Mouse (Mus musculus): Measurements from ENCODE around the gene Lyrm4.

Lyrm4 gene

DNA sequence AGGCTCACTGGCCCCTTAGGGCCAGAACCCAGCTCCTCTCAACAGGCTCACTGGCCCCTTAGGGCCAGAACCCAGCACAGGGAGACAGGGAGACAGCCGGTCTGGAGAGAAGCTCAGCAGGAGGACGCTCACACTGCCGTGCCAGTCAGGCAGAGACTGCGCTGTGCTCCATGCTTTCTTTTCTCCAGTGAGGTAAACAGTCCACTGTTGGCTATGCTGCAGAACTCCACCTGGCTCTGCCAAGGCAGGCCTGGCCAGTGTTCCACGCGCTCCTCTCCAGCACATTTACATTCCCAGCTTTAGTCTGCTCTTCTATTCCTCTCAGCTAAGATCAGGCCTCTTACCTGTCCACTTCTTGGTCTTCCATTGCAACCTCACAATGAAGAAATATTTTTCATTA lies 11.7 kb downstream of the Lyrm4 start:
- no peak for DNase-seq (ENCODE audit: low read depth, low spot score)

DNA sequence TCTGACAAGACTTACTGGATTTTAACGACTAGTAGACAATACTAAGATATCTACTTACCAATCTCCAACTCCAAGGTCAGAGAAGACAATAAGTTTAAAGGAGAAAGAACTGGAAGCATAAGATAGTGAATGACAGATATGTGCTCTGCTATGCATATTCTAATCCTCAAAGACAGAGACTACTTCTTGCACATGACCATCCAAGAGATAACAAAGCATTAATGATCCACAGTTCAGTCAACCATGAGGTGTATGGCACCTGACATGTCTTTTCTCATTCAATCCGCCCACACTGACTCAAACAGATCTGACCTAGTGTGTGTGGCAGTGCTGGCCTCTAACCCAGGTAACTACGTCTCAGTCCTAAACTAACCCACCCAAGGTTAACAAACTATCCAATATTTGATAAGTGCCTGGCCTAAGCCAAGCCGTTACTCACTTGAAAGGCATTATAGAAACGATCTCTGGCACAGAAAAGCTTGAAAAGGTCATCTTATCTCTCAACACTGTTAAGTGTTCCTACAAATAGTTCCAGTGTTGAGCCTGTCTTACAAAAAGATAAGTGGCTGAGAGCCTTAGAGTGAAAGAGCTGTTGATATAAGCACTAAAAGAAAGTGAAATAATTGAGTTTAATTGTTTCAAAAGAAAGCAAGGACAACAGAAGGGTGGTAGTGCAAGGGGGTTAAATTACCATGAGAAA lies 20.5 kb downstream of the Lyrm4 start:
- DNase-seq (ENCODE audit: low read depth, low spot score), result no peak

DNA sequence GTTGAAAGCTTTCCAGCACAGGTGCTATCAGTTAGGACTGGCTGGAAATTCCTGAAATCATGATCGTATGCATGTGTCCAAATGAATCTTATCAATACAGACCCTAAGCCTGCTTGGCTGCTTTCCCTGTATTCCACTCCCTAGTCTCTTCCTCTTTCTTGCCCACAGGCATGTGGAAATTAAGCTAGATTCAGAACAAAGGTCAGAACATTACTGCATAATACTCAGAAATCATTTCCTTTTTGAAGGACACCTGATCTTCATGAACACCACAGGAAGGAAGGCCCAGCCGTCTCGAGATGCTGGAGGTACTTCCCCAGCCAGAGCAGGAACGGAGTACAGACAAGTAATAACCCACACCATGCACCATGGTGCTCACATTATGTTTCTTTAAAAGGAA lies 29.2 kb downstream of the Lyrm4 start:
- no peak for DNase-seq (ENCODE audit: low read depth, low spot score)

GRCm38 (mm10) chr13:36087427-36087826 lies 29.9 kb downstream of the Lyrm4 start:
- DNase-seq (ENCODE audit: low read depth, low spot score), result no peak

- DNase-seq (ENCODE audit: low read depth, low spot score), result no peak
Measured at GRCm38 (mm10) chr13:36086608-36087391, 30.5 kb downstream of the Lyrm4 start.

GRCm38 (mm10) chr13:36085971-36086370 lies 31.4 kb downstream of the Lyrm4 start:
- DNase-seq (ENCODE audit: low read depth, low spot score), result no peak

DNA sequence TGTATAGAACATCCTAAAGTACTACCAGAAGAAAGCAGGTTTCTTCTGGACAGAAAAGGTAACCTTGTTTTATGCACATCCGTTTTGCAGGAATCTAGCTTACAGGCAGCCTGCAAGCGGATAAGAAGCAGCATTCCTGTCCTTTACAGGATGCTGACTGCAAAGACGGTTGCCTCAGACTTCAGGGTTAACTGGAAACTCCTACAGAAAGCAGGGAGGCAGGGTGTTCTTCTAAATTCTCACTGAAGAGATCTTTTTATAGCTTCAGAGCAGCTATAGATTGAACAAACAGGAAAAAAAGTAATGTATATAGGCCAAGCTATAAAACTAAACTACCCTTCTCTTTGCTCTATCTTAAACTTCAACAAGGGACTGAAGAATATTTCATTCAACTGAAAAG lies 32.6 kb downstream of the Lyrm4 start:
- no peak for DNase-seq (ENCODE audit: low read depth, low spot score)

DNA sequence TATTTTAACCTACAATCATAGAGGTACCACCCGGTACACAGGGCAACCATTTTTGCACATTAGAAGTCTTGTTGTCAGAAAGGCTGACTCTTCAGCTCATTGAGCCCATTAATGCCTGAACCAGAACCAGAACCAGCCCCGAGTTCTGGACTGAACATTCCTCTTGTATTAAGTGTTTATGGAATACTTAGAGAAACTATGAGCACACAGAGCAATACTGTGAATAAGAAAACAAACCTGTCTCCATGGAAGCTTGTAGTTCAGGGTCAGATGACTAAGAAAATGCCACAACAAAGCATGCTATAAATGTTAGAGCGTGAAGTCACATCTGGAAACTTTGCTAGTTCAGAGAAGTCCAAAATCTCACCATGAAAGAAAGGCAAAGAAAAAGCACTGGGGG lies 35.7 kb downstream of the Lyrm4 start:
- no peak for DNase-seq (ENCODE audit: low read depth, low spot score)

DNA sequence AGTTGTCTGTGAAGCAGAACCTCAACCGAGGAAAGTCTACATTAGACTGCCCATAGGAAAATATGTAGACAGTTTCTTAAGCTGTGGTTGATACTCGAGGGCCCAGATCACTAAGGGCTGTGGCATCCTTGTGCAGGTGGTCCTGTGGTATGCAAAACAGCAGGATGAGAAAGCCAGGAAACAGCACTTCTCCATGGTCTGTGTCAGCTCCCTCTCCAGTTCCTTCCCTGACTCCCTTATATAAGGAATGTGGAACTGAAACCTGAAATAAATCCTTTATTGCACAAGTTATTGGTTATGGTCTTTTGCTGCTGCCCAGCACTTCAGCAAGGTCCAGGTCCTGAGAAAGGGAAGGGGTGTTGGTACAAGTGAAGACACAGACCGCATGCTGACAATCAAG lies 42.8 kb downstream of the Lyrm4 start:
- no peak for DNase-seq (ENCODE audit: low read depth, low spot score)

DNA sequence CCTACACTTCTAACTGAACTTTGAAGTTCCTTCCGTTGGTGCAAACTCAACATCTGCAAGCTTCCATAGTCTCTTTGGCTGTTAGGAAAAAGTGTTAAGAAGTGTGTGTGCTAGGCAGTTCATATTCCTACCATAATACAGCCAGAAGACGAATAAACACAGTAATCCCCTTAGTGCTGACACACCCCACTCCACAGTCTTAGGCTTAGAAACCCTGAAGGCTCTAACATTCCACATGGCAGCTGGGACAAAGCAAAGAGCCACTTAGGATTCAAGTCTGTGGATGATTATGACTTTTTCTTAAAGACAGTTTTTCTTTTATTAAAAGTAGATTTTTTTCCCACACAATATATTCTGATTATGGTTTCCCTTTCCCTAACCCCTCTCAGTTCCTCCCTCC lies 50.6 kb downstream of the Lyrm4 start:
- DNase-seq (ENCODE audit: low read depth, low spot score), result no peak

GRCm38 (mm10) chr13:36057489-36057888 lies 59.8 kb downstream of the Lyrm4 start:
- DNase-seq (ENCODE audit: low read depth, low spot score), result no peak

DNA sequence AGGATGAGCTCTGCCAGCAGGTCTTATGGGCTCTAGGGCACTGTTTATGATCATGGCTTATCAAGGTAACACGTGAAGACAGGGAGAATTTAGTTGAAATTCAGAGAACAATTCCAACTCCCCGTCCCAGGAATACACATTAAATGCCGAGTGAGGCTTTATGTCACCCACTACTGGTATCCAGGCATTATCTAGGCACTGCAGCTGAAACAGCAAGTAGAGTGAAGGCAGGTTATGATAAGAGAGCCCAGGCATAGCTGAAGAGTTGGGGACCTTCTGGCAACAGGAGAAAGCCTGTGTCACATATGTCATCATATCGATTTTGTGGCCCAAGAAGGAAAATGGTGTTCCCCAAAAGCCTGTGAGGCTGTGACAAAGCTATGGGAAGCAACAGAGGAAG lies 60.4 kb downstream of the Lyrm4 start:
- DNase-seq (ENCODE audit: low read depth, low spot score), result no peak

- no peak for DNase-seq (ENCODE audit: low read depth, low spot score)
Measured at GRCm38 (mm10) chr13:36056509-36056908, 60.8 kb downstream of the Lyrm4 start.

DNA sequence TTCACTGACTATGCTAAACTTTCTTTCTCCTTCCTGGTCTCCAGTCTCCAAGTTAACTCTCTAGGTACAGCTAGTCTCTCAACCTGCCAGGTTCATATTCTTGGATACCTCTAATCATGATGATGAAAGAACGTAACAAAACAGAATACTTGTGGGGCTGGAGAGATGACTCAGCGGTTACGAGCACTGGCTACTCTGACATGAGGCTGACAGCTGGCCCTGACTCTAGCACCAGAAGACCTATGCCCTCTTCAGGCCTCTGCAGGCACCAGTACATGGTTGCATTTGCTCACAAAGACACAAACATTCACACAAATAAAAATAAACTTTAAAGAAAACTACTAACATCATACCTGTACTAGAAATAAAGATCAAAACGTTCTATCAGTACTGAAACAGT lies 81.8 kb downstream of the Lyrm4 start:
- no peak for DNase-seq (ENCODE audit: low read depth, low spot score)

- no peak for DNase-seq (ENCODE audit: low read depth, low spot score)
Measured at GRCm38 (mm10) chr13:36031959-36032358, 85.4 kb downstream of the Lyrm4 start.

- peak; percentile 9 for DNase-seq (ENCODE audit: low read depth, low spot score)
Measured at GRCm38 (mm10) chr13:36019309-36020274, 97.7 kb downstream of the Lyrm4 start.

GRCm38 (mm10) chr13:36018017-36018416 lies 99.3 kb downstream of the Lyrm4 start:
- DNase-seq (ENCODE audit: low read depth, low spot score), result no peak

GRCm38 (mm10) chr13:36015636-36016035 lies 101.7 kb downstream of the Lyrm4 start:
- DNase-seq (ENCODE audit: low read depth, low spot score), result no peak

- DNase-seq (ENCODE audit: low read depth, low spot score), result no peak
Measured at GRCm38 (mm10) chr13:36009981-36010380, 107.3 kb downstream of the Lyrm4 start.

DNA sequence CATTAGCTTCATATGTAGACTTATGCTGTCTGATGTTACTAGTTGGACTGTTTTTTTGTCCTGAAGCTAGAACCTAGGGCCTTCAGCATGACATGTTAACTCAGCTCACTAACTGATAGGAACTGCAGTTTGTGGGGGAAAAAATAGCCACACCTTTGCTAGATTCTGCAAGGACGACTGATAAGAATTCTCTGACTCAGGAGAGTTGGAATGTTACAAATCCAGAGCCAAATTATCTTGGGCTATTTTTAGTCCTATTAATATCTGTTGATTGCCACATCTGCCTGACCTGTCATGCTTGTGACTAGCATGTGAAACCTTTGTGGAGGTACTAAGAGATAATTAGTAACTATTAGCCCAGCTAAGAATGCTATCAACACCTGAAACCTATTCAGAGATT lies 116.5 kb downstream of the Lyrm4 start:
- DNase-seq (ENCODE audit: low read depth, low spot score), result no peak

DNA sequence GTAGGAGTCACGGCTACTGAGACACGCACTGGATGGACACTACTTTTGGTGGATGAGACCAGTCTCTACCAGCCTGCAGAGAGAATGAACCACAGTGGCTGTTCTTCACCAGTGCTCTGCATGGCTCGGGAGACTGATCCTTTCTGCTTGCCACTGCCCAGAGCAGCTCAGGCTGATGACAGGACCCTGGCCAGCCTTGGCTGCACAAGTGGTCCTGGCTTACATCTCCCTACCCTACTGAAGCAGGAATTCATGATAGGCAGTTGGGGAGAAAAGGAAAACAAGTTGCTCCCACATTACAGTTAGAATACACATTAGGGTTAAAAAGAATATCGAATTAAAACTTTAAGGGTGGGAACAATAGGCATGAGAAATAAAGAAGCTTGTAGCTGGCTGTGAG lies 119.7 kb downstream of the Lyrm4 start:
- no peak for DNase-seq (ENCODE audit: low read depth, low spot score)
